Mouse (Mus musculus) myocyte (in vitro differentiated cells): ENCODE data around the gene Atox1.
"Not testable (repeated sequence)": the region's sequence is repeated elsewhere in the genome, so short reads cannot be mapped to it uniquely, and the experiment has no call there.

Experiments
- POLR2A ChIP-seq: IDR thresholded peaks from one replicate; pipeline ENCODE4 v1.6.1; 2011; ENCODE audit warnings: low read depth, mild to moderate bottlenecking, control low read depth, moderate library complexity; ENCODE audit not compliant: insufficient read length
- SRF ChIP-seq: IDR thresholded peaks from one replicate; pipeline ENCODE4 v1.6.1; 2011; ENCODE audit warnings: low read depth; ENCODE audit not compliant: control insufficient read depth, insufficient read length

DNA sequence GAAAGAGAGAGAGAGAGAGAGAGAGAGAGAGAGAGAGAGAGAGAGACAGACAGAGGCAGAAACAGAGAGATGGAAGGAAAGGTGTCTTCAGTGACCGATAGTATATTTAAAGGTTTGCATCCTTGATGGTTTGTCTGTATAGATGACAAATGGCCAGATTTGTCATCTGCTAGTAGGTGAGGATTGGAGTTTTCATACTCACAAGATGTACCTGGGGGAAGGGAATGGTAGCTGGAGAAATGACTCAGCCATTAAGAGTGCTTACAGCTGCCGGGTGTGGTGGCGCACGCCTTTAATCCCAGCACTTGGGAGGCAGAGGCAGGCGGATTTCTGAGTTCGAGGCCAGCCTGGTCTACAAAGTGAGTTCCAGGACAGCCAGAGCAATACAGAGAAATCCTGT lies 45.3 kb downstream of the Atox1 start:
- not testable (repeated sequence) for TF ChIP-seq POLR2A, SRF
